Mouse (Mus musculus) fat pad, adult 2 months (tissue): ENCODE data around the gene Notch2.

Experiments used
- DNase-seq: peaks from one replicate; pipeline ENCODE4 v3.0.0-alpha.2; 2011; ENCODE audit warnings: low read depth, low spot score; ENCODE audit errors: extremely low read depth

Notch2 gene

GRCm38 (mm10) chr3:98050492-98051406 lies 37.4 kb downstream of the Notch2 start:
- no peak for DNase-seq

GRCm38 (mm10) chr3:98051407-98051968 lies 38.2 kb downstream of the Notch2 start:
- DNase-seq = no peak

GRCm38 (mm10) chr3:98052507-98053430 lies 39.4 kb downstream of the Notch2 start:
- no peak for DNase-seq

DNA sequence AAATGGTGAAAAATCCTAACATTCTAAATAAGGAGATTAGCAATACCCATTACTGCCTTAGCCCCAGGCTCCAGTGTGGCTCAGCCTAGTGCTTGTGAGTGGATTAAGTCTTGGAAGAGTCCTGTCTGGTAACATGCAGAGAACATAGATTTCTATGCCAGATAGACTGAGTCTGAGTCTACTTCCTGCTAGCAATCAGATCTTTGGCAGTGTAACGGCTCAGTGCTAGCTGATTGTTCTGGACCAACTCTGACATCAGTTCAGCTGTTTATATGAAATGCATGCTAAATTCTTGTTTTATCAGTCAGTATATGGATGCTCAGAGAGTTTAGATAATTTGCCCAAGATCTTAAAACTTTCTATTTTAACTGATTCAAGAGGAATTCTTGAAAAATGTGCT lies 40.5 kb downstream of the Notch2 start:
- peak; percentile 49 for DNase-seq

GRCm38 (mm10) chr3:98054334-98055007 lies 41.1 kb downstream of the Notch2 start:
- DNase-seq = no peak

- no peak for DNase-seq
Measured at GRCm38 (mm10) chr3:98055008-98055345, 41.6 kb downstream of the Notch2 start.

- no peak for DNase-seq
Measured at GRCm38 (mm10) chr3:98055808-98056728, 42.7 kb downstream of the Notch2 start.

- peak; percentile 59 for DNase-seq
Measured at GRCm38 (mm10) chr3:98056956-98057365, 43.6 kb downstream of the Notch2 start.

- no peak for DNase-seq
Measured at GRCm38 (mm10) chr3:98059076-98059475, 45.7 kb downstream of the Notch2 start.

DNA sequence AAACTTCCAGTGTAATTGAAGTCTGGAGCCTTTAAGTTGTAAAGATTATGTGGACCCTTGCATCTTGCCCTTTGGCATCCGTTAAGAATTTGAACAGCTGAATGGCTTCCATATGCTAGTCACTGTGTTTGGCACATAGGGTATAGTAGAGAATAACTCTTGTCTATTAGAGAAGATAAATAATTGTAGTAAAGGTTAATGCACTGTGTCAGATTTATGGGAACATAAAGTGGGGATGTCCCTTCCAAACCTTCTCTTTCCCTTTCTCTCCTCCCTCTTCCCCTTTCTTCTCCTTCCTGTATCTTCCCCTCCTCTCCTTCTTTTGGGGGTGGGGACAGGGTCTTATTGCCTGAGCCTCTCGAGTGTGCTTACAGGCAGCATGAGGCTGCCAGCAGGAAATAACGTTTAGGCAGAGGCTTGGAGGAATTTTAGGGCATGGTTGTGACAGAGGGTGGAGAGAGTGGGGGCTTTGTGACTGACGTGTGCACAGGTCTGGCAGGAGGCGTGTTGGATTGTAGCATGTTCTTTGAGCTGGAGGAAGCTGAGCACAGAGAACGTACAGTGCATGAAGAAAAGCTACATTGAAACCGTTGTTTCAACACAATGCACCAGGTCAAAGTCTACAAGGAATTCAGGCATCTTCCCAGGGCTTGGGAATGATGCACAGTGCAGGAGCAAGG lies 47.8 kb downstream of the Notch2 start:
- no peak for DNase-seq

GRCm38 (mm10) chr3:98061661-98062330 lies 48.5 kb downstream of the Notch2 start:
- DNase-seq = no peak

- no peak for DNase-seq
Measured at GRCm38 (mm10) chr3:98062591-98063185, 49.4 kb downstream of the Notch2 start.

DNA sequence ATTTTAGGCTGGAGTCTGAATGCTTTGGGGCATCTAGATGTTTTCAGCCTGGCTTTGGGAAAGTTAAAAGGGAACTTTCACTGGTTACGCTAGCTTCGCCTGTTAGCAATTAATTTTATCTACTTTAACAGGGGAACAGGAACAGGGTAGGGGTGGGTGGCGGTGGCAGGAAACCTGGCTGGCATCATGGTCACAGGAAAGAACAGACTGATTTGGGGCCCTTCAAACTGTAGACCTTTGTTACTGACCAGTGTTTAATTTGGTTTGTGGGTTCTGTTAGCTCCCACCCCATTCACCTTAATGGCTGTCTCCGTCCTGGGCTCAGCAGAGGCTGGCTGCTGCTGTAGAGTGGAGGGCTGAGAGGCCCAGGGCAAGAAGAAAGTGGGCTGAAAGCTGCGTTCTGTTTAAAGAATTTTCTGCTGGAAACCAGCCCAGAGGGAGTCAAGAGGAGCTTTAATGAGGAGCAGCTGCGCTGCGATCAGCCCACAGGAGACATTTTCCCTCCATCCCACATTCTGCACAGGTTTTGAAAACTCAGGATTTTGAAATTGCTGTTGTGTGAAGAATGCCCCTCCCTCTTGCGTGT lies 50.0 kb downstream of the Notch2 start:
- no peak for DNase-seq

GRCm38 (mm10) chr3:98063833-98064232 lies 50.5 kb downstream of the Notch2 start:
- no peak for DNase-seq

GRCm38 (mm10) chr3:98065004-98065403 lies 51.7 kb downstream of the Notch2 start:
- DNase-seq = no peak

GRCm38 (mm10) chr3:98066434-98066833 lies 53.1 kb downstream of the Notch2 start:
- DNase-seq = no peak

DNA sequence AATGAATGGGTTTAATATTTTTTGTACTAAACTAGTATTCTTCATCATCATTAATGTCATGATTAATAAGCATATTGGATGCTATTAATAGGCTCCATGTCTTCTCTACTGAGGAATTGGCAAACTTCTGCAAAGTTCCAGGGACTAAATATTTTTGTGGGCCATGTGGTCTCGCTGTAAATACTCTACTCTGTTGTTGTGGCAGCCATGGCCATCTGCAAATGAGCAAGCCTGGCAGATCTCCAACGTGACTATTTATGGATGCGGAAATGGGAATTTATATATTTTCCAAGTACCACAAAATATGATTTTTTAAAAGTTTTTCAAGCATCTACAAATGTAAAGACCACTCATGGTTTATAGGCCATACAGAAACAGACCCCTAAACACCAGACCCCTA lies 54.1 kb downstream of the Notch2 start:
- no peak for DNase-seq
